Mouse (Mus musculus): ENCODE data around the gene Clic5. TPM values are rescaled to one million over a fixed set of nuclear protein-coding genes. Genes with fewer than 3 reads are reported as not detected.

The Clic5 gene
- under 1 TPM; 0.11 to 0.18 TPM for total RNA-seq (2023)

GRCm38 (mm10) chr17:44188042-44188768, at the start of gene Clic5:
TSS of gene Clic5 (plus strand) at chr17:44188584.

Other genes with a start within 250 kb of the Clic5 start
- 1 to 10 TPM; 5.6 to 8.2 TPM for gene Enpp5, start 109.8 kb upstream of the Clic5 start, total RNA-seq (2023)
- 1 to 10 TPM; 4.0 to 4.8 TPM for gene Enpp4, start 82.8 kb upstream of the Clic5 start, total RNA-seq (2023)

Measured in neutrophil, adult 59 days (primary cell).